Mouse (Mus musculus) embryonic facial prominence, embryonic 14.5 days (tissue): ENCODE results near the gene Wee1. TPM values are rescaled to one million over a fixed set of nuclear protein-coding genes. Genes with fewer than 3 reads are reported as not detected.
A peak's percentile ranks its signal among the peaks of the same experiment; 100 is the strongest.

Source experiments
- ATAC-seq: fragments of 200-750 bp; cut with Nextera tagmentation; 2 replicates; pipeline ENCODE4 v1.8.0; 2017; ENCODE audit warnings: low read depth, moderate number of reproducible peaks, moderate TSS enrichment
- DNase-seq: peaks from one replicate; pipeline ENCODE4 v3.0.0-alpha.2; 2015; ENCODE audit warnings: low spot score
- H3K27ac ChIP-seq: fragments of 300-500 bp; sonication (generic); replicated peaks from 2 replicates; pipeline ENCODE4 v1.5.1; 2014; ENCODE audit warnings: low read depth, mild to moderate bottlenecking, low read length, moderate library complexity
- H3K27me3 ChIP-seq: fragments of 300-500 bp; sonication (generic); replicated peaks from 2 replicates; pipeline ENCODE4 v1.6.1; 2014; ENCODE audit warnings: low read length; ENCODE audit not compliant: control insufficient read depth, insufficient read depth
- H3K36me3 ChIP-seq: fragments of 300-500 bp; sonication (generic); 2 replicates; pipeline ENCODE4 v1.6.1; 2014; ENCODE audit warnings: low read length, mixed read lengths; ENCODE audit not compliant: control insufficient read depth, insufficient read depth
- H3K4me1 ChIP-seq: fragments of 300-500 bp; sonication (generic); 2 replicates; pipeline ENCODE4 v1.6.1; 2014; ENCODE audit warnings: antibody characterized with exemption, low read length; ENCODE audit not compliant: control insufficient read depth, insufficient read depth
- H3K4me2 ChIP-seq: fragments of 300-500 bp; sonication (generic); 2 replicates; pipeline ENCODE4 v1.6.1; 2014; ENCODE audit warnings: low read depth, mild to moderate bottlenecking, low read length, moderate library complexity, mixed read lengths
- H3K4me3 ChIP-seq: fragments of 300-500 bp; sonication (generic); 2 replicates; pipeline ENCODE4 v1.5.1; 2014; ENCODE audit warnings: low read depth, mild to moderate bottlenecking, low read length
- H3K9ac ChIP-seq: fragments of 300-500 bp; sonication (generic); 2 replicates; pipeline ENCODE4 v1.6.1; 2014; ENCODE audit warnings: low read depth, mild to moderate bottlenecking, low read length, moderate library complexity, mixed read lengths
- H3K9me3 ChIP-seq: fragments of 300-500 bp; sonication (generic); 2 replicates; pipeline ENCODE4 v1.6.1; 2016; ENCODE audit warnings: low read length; ENCODE audit not compliant: control insufficient read depth
- WGBS: fragments of 180-500 bp; shearing (Covaris S2); extraction: QIAGEN DNeasy Blood & Tissue Kit; methylation state at CpG from one replicate; pipeline ENCODE4 v1.1.7; 2014; 5-methylcytosine and 5-hydroxymethylcytosine counted together
- polyA plus RNA-seq: library from polyadenylated mRNA; unstranded; fragments of >200 nt; fragmentation: Nextera tagmentation; extraction: Ambion mirVana; gene quantifications from 2 replicates; pipeline ENCODE4 v1.2.1, GENCODE M21; 2014

The Wee1 gene
- polyA plus RNA-seq, 1 experiment from 2014 or later = 23.6 TPM

GRCm38 (mm10) chr7:110184608-110185007, 62.8 kb downstream of the Wee1 start:
- H3K4me2 ChIP-seq = no peak overlapping the region
- H3K9me3 ChIP-seq = no peaks in the 10 kb centered on the region
- WGBS = 83% methylated on average over 3 of the region's 3 CpGs
- H3K4me3 ChIP-seq = no peak overlapping the region
- DNase-seq (no peak), ATAC-seq (no peak)
- H3K27ac ChIP-seq = no peak overlapping the region
- no peak overlapping the region for H3K9ac ChIP-seq
- no peaks in the 10 kb centered on the region for H3K27me3 ChIP-seq
- H3K4me1 ChIP-seq = no peaks in the 10 kb centered on the region
- no peaks in the 10 kb centered on the region for H3K36me3 ChIP-seq

- H3K4me3 ChIP-seq = no peak overlapping the region
- no peaks in the 10 kb centered on the region for H3K4me1 ChIP-seq
- 54% methylated on average over 7 of the region's 7 CpGs for WGBS
- ATAC-seq (no peak), DNase-seq (peak; percentile 15)
- no peaks in the 10 kb centered on the region for H3K27me3 ChIP-seq
- H3K4me2 ChIP-seq = no peak overlapping the region
- no peaks in the 10 kb centered on the region for H3K36me3 ChIP-seq
- no peaks in the 10 kb centered on the region for H3K9me3 ChIP-seq
- H3K27ac ChIP-seq = no peak overlapping the region
- H3K9ac ChIP-seq = no peak overlapping the region
These were observed 68.1 kb downstream of the Wee1 start for GRCm38 (mm10) chr7:110189951-110190350.

Other genes with a start within 250 kb of the Wee1 start
- gene Dennd5a, start 161.6 kb upstream of the Wee1 start, polyA plus RNA-seq = 53.3 and 58.3 TPM in 2 replicates
- 67.6 and 70.6 TPM in 2 replicates for gene Tmem41b, start 135.1 kb upstream of the Wee1 start, polyA plus RNA-seq
- 20.7 and 22.9 TPM in 2 replicates for gene Ipo7, start 103.8 kb upstream of the Wee1 start, polyA plus RNA-seq
- gene Zfp143, start 60.8 kb upstream of the Wee1 start, polyA plus RNA-seq = 15.7 and 16.3 TPM in 2 replicates
- 29.1 and 29.2 TPM in 2 replicates for gene Swap70, start 99.7 kb downstream of the Wee1 start, polyA plus RNA-seq